Mouse (Mus musculus): ENCODE measurements around the gene Cryab. TPM values are rescaled to one million over a fixed set of nuclear protein-coding genes. Genes with fewer than 3 reads are reported as not detected.

Gene Cryab
- polyA plus RNA-seq, 1 experiment, result 676 TPM

DNA sequence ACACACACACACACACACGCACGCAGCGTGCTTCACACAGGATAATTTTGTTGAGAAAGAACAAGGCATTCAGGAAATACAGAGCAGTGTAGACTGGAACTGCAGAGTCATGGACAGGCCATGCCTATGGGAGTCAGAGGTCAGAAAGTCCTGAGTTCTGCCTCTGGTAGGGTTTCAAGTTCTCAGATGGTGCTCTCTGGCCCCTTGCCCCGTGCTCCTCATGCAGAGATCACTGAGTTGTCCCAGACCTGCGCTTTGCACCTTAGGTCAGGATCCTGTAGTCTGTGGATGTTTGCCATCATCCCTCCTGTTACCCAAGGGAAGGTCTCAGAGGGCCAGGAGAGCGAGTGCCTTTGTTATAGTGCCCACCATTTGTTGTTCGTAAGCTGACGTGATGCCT is 45.7 kb downstream of the Cryab start:
- Histone ChIP-seq H3K4me1 (ENCODE audit: control insufficient read depth, insufficient read depth, low read length) (no peaks in the 10 kb centered on the region), H3K36me3 (ENCODE audit: control insufficient read depth, insufficient read depth, low read length) (no peaks in the 10 kb centered on the region; the same call in 1 of the 2 replicates), H3K27ac (ENCODE audit: insufficient read depth, low read depth, low read length) (no peak overlapping the region), H3K4me3 (ENCODE audit: insufficient read depth, low read depth, low read length) (no peak overlapping the region), H3K27me3 (replicated peaks; ENCODE audit: control insufficient read depth, insufficient read depth, low read length) (no peaks in the 10 kb centered on the region)
- TF ChIP-seq POLR2A (IDR thresholded peaks at IDR 0.05; ENCODE audit: low read depth, low read length) (no peak), CTCF (conservative IDR thresholded peaks at IDR 0.05; ENCODE audit: insufficient read depth, insufficient read length, low read depth, low read length) (no peak)
- DNase-seq, result peak; percentile 58
- 85% methylated on average over 8 of the region's 8 CpGs for WGBS

DNA sequence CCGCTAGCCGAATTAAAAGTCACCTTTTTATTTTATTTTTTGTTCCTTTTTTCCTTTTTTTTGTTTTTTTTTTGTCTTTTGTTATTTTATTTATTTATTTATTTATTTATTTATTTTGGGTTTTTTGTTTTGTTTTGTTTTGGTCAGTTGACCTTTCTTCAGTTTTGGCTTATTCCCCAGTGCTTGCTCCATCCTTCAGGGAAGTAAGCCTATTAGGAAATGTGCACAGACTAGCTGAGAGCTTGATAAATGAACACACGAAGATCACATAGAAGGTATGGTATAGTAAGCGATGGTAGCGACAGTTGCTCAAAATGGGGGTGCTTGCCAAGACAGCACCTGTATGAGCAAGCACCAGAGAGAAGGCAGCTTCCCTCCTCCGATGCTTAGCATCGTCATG is 46.5 kb downstream of the Cryab start:
- H3K36me3 ChIP-seq (ENCODE audit: control insufficient read depth, insufficient read depth, low read length), result no peaks in the 10 kb centered on the region; the same call in 1 of the 2 replicates
- no peak overlapping the region for H3K4me3 ChIP-seq (ENCODE audit: insufficient read depth, low read depth, low read length)
- DNase-seq, result no peak
- no peak overlapping the region for H3K27ac ChIP-seq (ENCODE audit: insufficient read depth, low read depth, low read length)
- no peak for TF ChIP-seq CTCF (conservative IDR thresholded peaks at IDR 0.05; ENCODE audit: insufficient read depth, insufficient read length, low read depth, low read length)
- no peak for TF ChIP-seq POLR2A (IDR thresholded peaks at IDR 0.05; ENCODE audit: low read depth, low read length)
- 96% methylated on average over 7 of the region's 7 CpGs for WGBS
- H3K4me1 ChIP-seq (ENCODE audit: control insufficient read depth, insufficient read depth, low read length), result no peaks in the 10 kb centered on the region
- no peaks in the 10 kb centered on the region for H3K27me3 ChIP-seq (replicated peaks; ENCODE audit: control insufficient read depth, insufficient read depth, low read length)

DNA sequence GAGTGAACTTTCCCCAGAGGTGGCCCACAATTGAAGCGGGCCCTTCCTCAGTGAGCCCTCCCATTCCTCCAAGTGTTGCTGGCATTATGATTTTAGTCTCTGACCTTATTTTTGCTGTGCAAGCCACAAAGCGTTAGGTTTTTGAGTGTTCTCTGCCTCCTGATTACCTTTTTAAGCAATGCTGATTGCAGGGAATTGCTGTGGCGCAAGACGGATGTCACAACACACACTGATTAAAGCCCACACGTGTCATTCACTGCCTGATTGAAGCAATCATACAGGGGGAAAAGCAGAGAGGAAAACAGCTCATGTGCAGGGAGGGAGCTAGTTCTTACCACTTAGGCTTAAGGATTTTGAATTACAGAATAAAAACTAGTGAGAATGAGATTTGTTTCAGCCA is 47.2 kb downstream of the Cryab start:
- H3K36me3 ChIP-seq (ENCODE audit: control insufficient read depth, insufficient read depth, low read length), result no peaks in the 10 kb centered on the region; the same call in 1 of the 2 replicates
- H3K4me3 ChIP-seq (ENCODE audit: insufficient read depth, low read depth, low read length), result no peak overlapping the region
- TF ChIP-seq POLR2A (IDR thresholded peaks at IDR 0.05; ENCODE audit: low read depth, low read length) (no peak), CTCF (conservative IDR thresholded peaks at IDR 0.05; ENCODE audit: insufficient read depth, insufficient read length, low read depth, low read length) (no peak)
- WGBS, result 80% methylated on average over 5 of the region's 5 CpGs
- DNase-seq, result peak; percentile 4
- no peaks in the 10 kb centered on the region for H3K4me1 ChIP-seq (ENCODE audit: control insufficient read depth, insufficient read depth, low read length)
- no peaks in the 10 kb centered on the region for H3K27me3 ChIP-seq (replicated peaks; ENCODE audit: control insufficient read depth, insufficient read depth, low read length)
- no peak overlapping the region for H3K27ac ChIP-seq (ENCODE audit: insufficient read depth, low read depth, low read length)

DNA sequence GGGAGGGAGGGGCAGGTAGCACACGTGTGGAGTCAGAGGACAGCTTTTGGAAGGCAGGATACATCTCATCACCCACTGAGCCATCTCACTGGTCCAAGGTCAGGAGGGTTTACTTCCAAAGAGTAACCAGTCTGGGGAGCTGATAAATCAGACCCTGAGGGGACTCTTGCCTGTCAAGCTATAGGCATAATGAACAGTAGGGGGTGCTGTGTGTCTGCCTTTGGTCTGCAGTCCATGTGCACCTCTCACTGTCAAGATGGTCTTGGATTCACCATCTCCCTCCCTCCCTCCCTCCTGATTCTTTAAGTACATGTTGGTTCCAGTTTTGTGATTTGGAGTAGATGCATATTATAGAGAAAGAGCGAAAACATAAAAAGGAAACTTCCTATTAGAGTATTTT is 49.9 kb downstream of the Cryab start:
- H3K27ac ChIP-seq (ENCODE audit: insufficient read depth, low read depth, low read length), result no peak overlapping the region
- TF ChIP-seq CTCF (conservative IDR thresholded peaks at IDR 0.05; ENCODE audit: insufficient read depth, insufficient read length, low read depth, low read length), result peak; percentile 87
- no peak for TF ChIP-seq POLR2A (IDR thresholded peaks at IDR 0.05; ENCODE audit: low read depth, low read length)
- H3K4me1 ChIP-seq (ENCODE audit: control insufficient read depth, insufficient read depth, low read length), result no peaks in the 10 kb centered on the region
- peak; percentile 64 for DNase-seq
- H3K36me3 ChIP-seq (ENCODE audit: control insufficient read depth, insufficient read depth, low read length), result no peaks in the 10 kb centered on the region
- H3K4me3 ChIP-seq (ENCODE audit: insufficient read depth, low read depth, low read length), result no peak overlapping the region
- H3K27me3 ChIP-seq (replicated peaks; ENCODE audit: control insufficient read depth, insufficient read depth, low read length), result no peaks in the 10 kb centered on the region
- WGBS, result 59% methylated on average over 2 of the region's 2 CpGs

DNA sequence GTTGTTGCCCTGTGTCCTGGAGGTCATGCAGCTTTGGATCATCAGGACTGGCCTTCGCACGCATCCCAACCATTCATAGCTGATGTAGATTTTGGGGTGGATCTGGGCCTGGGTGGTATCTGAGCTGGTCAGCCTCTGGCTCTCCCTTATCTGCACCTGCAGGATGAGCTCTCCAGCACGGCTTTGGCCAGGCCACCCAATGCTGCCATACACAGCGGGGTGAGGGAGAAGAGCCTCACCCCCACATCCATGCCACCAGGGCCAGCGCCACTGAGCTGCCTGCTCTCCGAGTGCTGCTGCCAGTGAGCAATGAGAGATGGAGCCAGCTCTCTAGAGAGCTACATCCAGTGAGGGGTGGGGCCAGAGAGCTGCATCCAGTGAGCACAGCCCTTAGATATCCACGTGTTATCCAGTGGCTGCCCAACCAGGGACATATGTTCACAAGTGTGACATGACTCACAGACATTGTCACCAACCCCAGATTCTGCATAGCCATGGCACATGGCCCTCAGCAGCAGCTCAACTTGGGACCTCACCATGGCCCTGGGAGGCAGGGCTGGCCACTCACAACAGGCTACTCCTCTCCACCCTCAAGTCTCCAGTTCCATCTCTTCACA is 52.0 kb downstream of the Cryab start:
- Histone ChIP-seq H3K4me1 (ENCODE audit: control insufficient read depth, insufficient read depth, low read length) (no peaks in the 10 kb centered on the region), H3K27ac (ENCODE audit: insufficient read depth, low read depth, low read length) (no peak overlapping the region), H3K36me3 (ENCODE audit: control insufficient read depth, insufficient read depth, low read length) (no peaks in the 10 kb centered on the region), H3K27me3 (replicated peaks; ENCODE audit: control insufficient read depth, insufficient read depth, low read length) (no peaks in the 10 kb centered on the region), H3K4me3 (ENCODE audit: insufficient read depth, low read depth, low read length) (no peak overlapping the region)
- 90% methylated on average over 7 of the region's 7 CpGs for WGBS
- no peak for TF ChIP-seq CTCF (conservative IDR thresholded peaks at IDR 0.05; ENCODE audit: insufficient read depth, insufficient read length, low read depth, low read length)
- TF ChIP-seq POLR2A (IDR thresholded peaks at IDR 0.05; ENCODE audit: low read depth, low read length), result no peak
- DNase-seq, result no peak

Other genes starting within 250 kb of the Cryab start
- 50.2 and 58.6 TPM in 2 replicates for gene Pts, start 222.6 kb upstream of the Cryab start, polyA plus RNA-seq (2012; rRNA removed)
- 1.4 and 2.2 TPM in 2 replicates for gene Il18, start 196.5 kb upstream of the Cryab start, polyA plus RNA-seq (2012; rRNA removed)
- gene Bco2, start 196.1 kb upstream of the Cryab start, polyA plus RNA-seq (2012; rRNA removed), result 4.6 and 5.3 TPM in 2 replicates
- not detected in 2 replicates for gene Tex12, start 190.0 kb upstream of the Cryab start, polyA plus RNA-seq (2012; rRNA removed)
- 541 and 551 TPM in 2 replicates for gene Sdhd, start 147.5 kb upstream of the Cryab start, polyA plus RNA-seq (2012; rRNA removed)
- 292 and 335 TPM in 2 replicates for gene Timm8b, start 147.4 kb upstream of the Cryab start, polyA plus RNA-seq (2012; rRNA removed)
- gene Pih1d2, start 134.0 kb upstream of the Cryab start, polyA plus RNA-seq (2012; rRNA removed), result 2.1 and 2.7 TPM in 2 replicates
- gene Nkapd1, start 133.9 kb upstream of the Cryab start, polyA plus RNA-seq (2012; rRNA removed), result 4.1 and 5.1 TPM in 2 replicates
- gene Dlat, start 91.5 kb upstream of the Cryab start, polyA plus RNA-seq (2012; rRNA removed), result 60.8 and 70.8 TPM in 2 replicates
- 4.6 and 5.3 TPM in 2 replicates for gene Dixdc1, start 11.8 kb upstream of the Cryab start, polyA plus RNA-seq (2012; rRNA removed)
- gene 2310030G06Rik, start 4.8 kb upstream of the Cryab start, polyA plus RNA-seq (2012; rRNA removed), result 39.0 and 41.1 TPM in 2 replicates
- 20.0 and 21.1 TPM in 2 replicates for gene Hspb2, start 1.0 kb downstream of the Cryab start, polyA plus RNA-seq (2012; rRNA removed)
- gene Fdxacb1, start 16.9 kb downstream of the Cryab start, polyA plus RNA-seq (2012; rRNA removed), result 3.6 and 4.3 TPM in 2 replicates
- gene Alg9, start 23.7 kb downstream of the Cryab start, polyA plus RNA-seq (2012; rRNA removed), result 20.3 and 21.3 TPM in 2 replicates
- gene 1110032A03Rik, start 24.2 kb downstream of the Cryab start, polyA plus RNA-seq (2012; rRNA removed), result 97.4 and 111 TPM in 2 replicates
- gene Ppp2r1b, start 94.0 kb downstream of the Cryab start, polyA plus RNA-seq (2012; rRNA removed), result 10.2 and 13.0 TPM in 2 replicates

Data from kidney, adult 2 months (tissue).